Mouse (Mus musculus) forebrain, embryonic 16.5 days (tissue): ENCODE measurements around the gene Maged2. TPM values are rescaled to one million over a fixed set of nuclear protein-coding genes. Genes with fewer than 3 reads are reported as not detected.
A peak's percentile ranks its signal among the peaks of the same experiment; 100 is the strongest.
"Not testable (repeated sequence)": the region's sequence is repeated elsewhere in the genome, so short reads cannot be mapped to it uniquely, and the experiment has no call there.

Experiments
- ATAC-seq: fragments of 200-750 bp; cut with Nextera tagmentation; 2 replicates; pipeline ENCODE4 v1.8.0; 2017; ENCODE audit warnings: mild to moderate bottlenecking, moderate library complexity
- H3K27ac ChIP-seq: fragments of 300-500 bp; sonication (generic); 2 replicates; pipeline ENCODE4 v1.5.1; 2014; ENCODE audit warnings: low read length, control low read depth
- H3K27me3 ChIP-seq: fragments of 300-500 bp; sonication (generic); replicated peaks from 2 replicates; pipeline ENCODE4 v1.6.1; 2014; ENCODE audit warnings: low read length; ENCODE audit not compliant: control insufficient read depth, insufficient read depth
- H3K36me3 ChIP-seq: fragments of 300-500 bp; sonication (generic); 2 replicates; pipeline ENCODE4 v1.6.1; 2014; ENCODE audit not compliant: control insufficient read depth, insufficient read depth
- H3K4me1 ChIP-seq: fragments of 300-500 bp; sonication (generic); replicated peaks from 2 replicates; pipeline ENCODE4 v1.6.1; 2014; ENCODE audit warnings: low read length; ENCODE audit not compliant: control insufficient read depth, insufficient read depth
- H3K4me2 ChIP-seq: fragments of 300-500 bp; sonication (generic); 2 replicates; pipeline ENCODE4 v1.6.1; 2014; ENCODE audit warnings: mild to moderate bottlenecking, low read length, control low read depth
- H3K4me3 ChIP-seq: fragments of 300-500 bp; sonication (generic); replicated peaks from 2 replicates; pipeline ENCODE4 v1.5.1; 2014; ENCODE audit warnings: mild to moderate bottlenecking, low read length, control low read depth
- H3K9ac ChIP-seq: fragments of 300-500 bp; sonication (generic); replicated peaks from 2 replicates; pipeline ENCODE4 v1.6.1; 2014; ENCODE audit warnings: low read depth, low read length, control low read depth
- H3K9me3 ChIP-seq: fragments of 300-500 bp; sonication (generic); 2 replicates; pipeline ENCODE4 v1.6.1; 2016; ENCODE audit warnings: low read length; ENCODE audit not compliant: control insufficient read depth
- WGBS: fragments of 180-500 bp; shearing (Covaris S2); extraction: QIAGEN DNeasy Blood & Tissue Kit; methylation state at CpG from one replicate; pipeline ENCODE4 v1.1.7; 2014; 5-methylcytosine and 5-hydroxymethylcytosine counted together
- polyA plus RNA-seq: library from polyadenylated mRNA; unstranded; fragments of >200 nt; fragmentation: Nextera tagmentation; extraction: Ambion mirVana; gene quantifications from 2 replicates; pipeline ENCODE4 v1.2.1, GENCODE M21; 2015

Gene Maged2
- polyA plus RNA-seq, 1 experiment from 2014 or later: 321 TPM

- 100% methylated on average over 1 of the region's 4 CpGs for WGBS
- H3K27ac ChIP-seq, ATAC-seq, H3K9ac ChIP-seq, H3K36me3 ChIP-seq, H3K4me2 ChIP-seq, H3K4me1 ChIP-seq, H3K4me3 ChIP-seq, H3K9me3 ChIP-seq, H3K27me3 ChIP-seq: not testable (repeated sequence)
Measured at GRCm38 (mm10) chrX:150800987-150801386, 13.2 kb downstream of the Maged2 start.

GRCm38 (mm10) chrX:150798493-150799177 is 15.5 kb downstream of the Maged2 start:
- not testable (repeated sequence) for H3K4me3 ChIP-seq, H3K4me1 ChIP-seq, H3K4me2 ChIP-seq, H3K9ac ChIP-seq, H3K9me3 ChIP-seq, H3K36me3 ChIP-seq, H3K27me3 ChIP-seq, H3K27ac ChIP-seq
- peak; percentile 79 for ATAC-seq
- WGBS: 67% methylated on average over 3 of the region's 10 CpGs

Other genes starting within 250 kb of the Maged2 start
- 3.9 and 6.1 TPM in 2 replicates for gene Pfkfb1, start 226.1 kb downstream of the Maged2 start, polyA plus RNA-seq
- 20.5 and 25.4 TPM in 2 replicates for gene Apex2, start 224.5 kb downstream of the Maged2 start, polyA plus RNA-seq
- gene Tro, start 156.8 kb downstream of the Maged2 start, polyA plus RNA-seq: 70.8 and 82.4 TPM in 2 replicates
- gene Gnl3l, start 203.0 kb upstream of the Maged2 start, polyA plus RNA-seq: 60.3 and 66.9 TPM in 2 replicates
- 10.0 and 10.9 TPM in 2 replicates for gene Fgd1, start 231.8 kb upstream of the Maged2 start, polyA plus RNA-seq